7 mouse cellular contexts compared by ENCODE assay signal in the genomic region with DNA sequence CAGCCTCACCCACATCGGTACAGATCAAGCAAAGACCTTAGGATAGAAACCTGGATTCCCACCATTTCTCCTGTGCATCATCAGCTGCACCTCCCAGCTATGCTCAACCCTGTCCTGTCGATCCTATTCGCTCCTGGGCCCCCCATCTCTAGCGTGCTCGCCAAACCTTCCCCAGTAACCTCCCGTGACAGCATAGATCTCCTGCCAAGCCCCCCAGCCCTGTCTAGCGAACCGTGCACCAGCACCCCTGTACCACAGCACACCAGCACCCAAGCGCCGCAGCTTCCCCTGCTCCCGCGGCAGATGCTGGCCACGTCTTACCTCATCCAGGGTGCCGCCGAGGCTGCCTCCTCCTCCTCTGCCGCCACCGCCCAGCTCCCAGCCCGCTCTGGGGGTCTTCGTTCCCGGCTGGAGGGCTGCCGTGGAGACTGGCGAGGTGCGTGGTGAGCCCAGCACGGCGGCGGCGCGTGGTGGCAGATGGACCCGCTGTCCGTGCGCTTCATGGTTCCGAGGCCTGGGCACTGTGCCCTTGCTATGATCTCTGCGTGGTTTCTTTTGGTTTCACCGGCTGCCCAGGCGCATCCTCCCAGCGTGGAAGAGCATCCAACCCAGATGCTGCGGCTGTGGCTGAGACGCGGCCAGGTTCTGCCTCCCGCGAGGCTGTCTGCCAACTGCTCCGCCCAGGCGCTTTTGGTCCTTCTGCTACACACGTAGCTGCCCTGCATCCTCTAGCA. TPM values are rescaled to one million over a fixed set of nuclear protein-coding genes. Genes with fewer than 3 reads are reported as not detected.
DNase-seq lines count a peak whose midpoint lies in the region; ATAC-seq and TF ChIP-seq lines count a peak whose summit lies in the region.

A gene (minus strand): TSS at position 540 of the 734 bp plus-strand sequence.

- ATAC-seq in intestine, embryonic 16.5 days: 0 out of 2 replicates have a peak, but pooled peaks have one; percentile 26
- no peak for ATAC-seq in liver, embryonic 13.5 days (ENCODE audit: low read depth)

- peak; percentile 86 for TF ChIP-seq POLR2A in cortical plate, adult 2 months (IDR thresholded peaks at IDR 0.05; ENCODE audit: extremely low read depth, insufficient read depth, low read length)

- no peaks in the 10 kb centered on the region for H3K79me3 ChIP-seq in C2C12 (ENCODE audit: low read depth)

- DNase-seq in MN1 (ENCODE audit: low spot score): peak; percentile 79
- DNase-seq in gastrocnemius, postnatal 25 days: peak; percentile 21
- DNase-seq in liver, embryonic 13.5 days: no peak
- peak; percentile 83 for DNase-seq in right cerebral cortex, postnatal 25 days

- TF ChIP-seq CTCF in C2C12 (IDR thresholded peaks at IDR 0.05; ENCODE audit: control insufficient read depth, insufficient read depth, insufficient read length): no peak
- TF ChIP-seq CTCF in cortical plate, adult 2 months (IDR thresholded peaks at IDR 0.05; ENCODE audit: extremely low read depth, insufficient read depth, low read length): no peak

- no peaks in the 10 kb centered on the region for H3K9me3 ChIP-seq in intestine, embryonic 16.5 days (ENCODE audit: control insufficient read depth, low read length)
- H3K9me3 ChIP-seq in liver, embryonic 13.5 days (replicated peaks): no peaks in the 10 kb centered on the region

- H3K9ac ChIP-seq in intestine, embryonic 16.5 days (ENCODE audit: low read depth, low read length): peak within 1 kb of the TSS; percentile 55
- H3K9ac ChIP-seq in liver, embryonic 13.5 days: no peak within 1 kb of the TSS

- peaks cover 5% of the 10 kb centered on the region for H3K4me1 ChIP-seq in cortical plate, adult 2 months (ENCODE audit: control insufficient read depth, insufficient read depth, low read length)
- peaks cover 7% of the 10 kb centered on the region for H3K4me1 ChIP-seq in intestine, embryonic 16.5 days (ENCODE audit: control insufficient read depth, insufficient read depth, low read length)
- H3K4me1 ChIP-seq in liver, embryonic 13.5 days (replicated peaks): no peaks in the 10 kb centered on the region; the same call in 1 of the 2 replicates

- peak within 1 kb of the TSS; percentile 95 for H3K27ac ChIP-seq in cortical plate, adult 2 months (ENCODE audit: insufficient read depth, low read length)
- H3K27ac ChIP-seq in intestine, embryonic 16.5 days (ENCODE audit: low read length): no peak within 1 kb of the TSS
- no peak within 1 kb of the TSS for H3K27ac ChIP-seq in liver, embryonic 13.5 days

- no peaks in the 10 kb centered on the region for H3K79me2 ChIP-seq in C2C12 (ENCODE audit: control insufficient read depth, insufficient read depth)

- peak within 1 kb of the TSS; percentile 88 for H3K4me2 ChIP-seq in intestine, embryonic 16.5 days (ENCODE audit: low read depth, low read length)
- H3K4me2 ChIP-seq in liver, embryonic 13.5 days: peak within 1 kb of the TSS; percentile 51

- WGBS in intestine, embryonic 16.5 days: 3% methylated on average over 44 of the region's 44 CpGs
- WGBS in liver, embryonic 13.5 days (ENCODE audit: insufficient replicate concordance): 5% methylated on average over 44 of the region's 44 CpGs

- no peaks in the 10 kb centered on the region for H3K36me3 ChIP-seq in C2C12 (ENCODE audit: control insufficient read depth, insufficient read depth)
- H3K36me3 ChIP-seq in intestine, embryonic 16.5 days (ENCODE audit: control insufficient read depth, insufficient read depth, low read length): no peaks in the 10 kb centered on the region
- H3K36me3 ChIP-seq in liver, embryonic 13.5 days: no peaks in the 10 kb centered on the region

- H3K27me3 ChIP-seq in C2C12 (ENCODE audit: control insufficient read depth, insufficient read depth, insufficient read length): peaks cover 23% of the 10 kb centered on the region
- peaks cover 28% of the 10 kb centered on the region for H3K27me3 ChIP-seq in intestine, embryonic 16.5 days (replicated peaks; ENCODE audit: control insufficient read depth, insufficient read depth, low read length)
- H3K27me3 ChIP-seq in liver, embryonic 13.5 days: peaks cover 49% of the 10 kb centered on the region

- H3ac ChIP-seq in C2C12 (ENCODE audit: control insufficient read depth, insufficient read length, low read depth): peak within 1 kb of the TSS; percentile 55

- H3K4me3 ChIP-seq in C2C12 (ENCODE audit: insufficient read depth, poor library complexity, severe bottlenecking): peak within 1 kb of the TSS; percentile 11
- H3K4me3 ChIP-seq in cortical plate, adult 2 months (ENCODE audit: insufficient read depth, low read length): peak within 1 kb of the TSS; percentile 96
- peak within 1 kb of the TSS; percentile 46 for H3K4me3 ChIP-seq in intestine, embryonic 16.5 days (ENCODE audit: low read length)
- H3K4me3 ChIP-seq in liver, embryonic 13.5 days (replicated peaks): peak within 1 kb of the TSS; percentile 32

TF ChIP-seq in C2C12, 6 proteins besides CTCF, POLR2A, EP300 and RAD21:
- no peak for TF ChIP-seq USF1 (IDR thresholded peaks at IDR 0.05; ENCODE audit: low read depth)
- no peak for TF ChIP-seq MYOG (IDR thresholded peaks at IDR 0.05; ENCODE audit: control insufficient read depth, extremely low read depth, insufficient read length)
- no peak for TF ChIP-seq FOSL1 (IDR thresholded peaks at IDR 0.05; ENCODE audit: insufficient read depth, low read length, poor library complexity, severe bottlenecking)
- no peak for TF ChIP-seq MYOD1 (IDR thresholded peaks at IDR 0.05; ENCODE audit: control insufficient read depth, insufficient read length, low read depth)
- no peak for TF ChIP-seq CEBPB (IDR thresholded peaks at IDR 0.05; ENCODE audit: low read depth)
- no peak for TF ChIP-seq MAX (IDR thresholded peaks at IDR 0.05)

RNA-seq across cellular contexts. Expression of the gene that starts here (rescaled TPM):
- polyA plus RNA-seq in C2C12 (2012; fragmentation: generic; extraction: Trizol): 26.4 TPM
- 99.2 and 103 TPM in 2 replicates for polyA plus RNA-seq in cortical plate, adult 2 months (2012; rRNA removed)
- total RNA-seq in gastrocnemius, postnatal 25 days (2021): 1,000 to 10,000 TPM; 3,024 to 3,244 TPM
- 20.2 and 21.2 TPM in 2 replicates for polyA plus RNA-seq in intestine, embryonic 16.5 days (2015; fragmentation: Nextera tagmentation; extraction: Ambion mirVana)
- polyA plus RNA-seq in liver, embryonic 13.5 days (2015; fragmentation: Nextera tagmentation; extraction: Ambion mirVana): 5.8 and 7.5 TPM in 2 replicates

Comparison
In these comparisons a context has a peak if more than half of its experiments do, and no peak if none do; other contexts are left out.
1. H3K4me3 ChIP-seq: peak in every context shown above with its lines; median percentile 96 in cortical plate, adult 2 months; 46 in intestine, embryonic 16.5 days; 32 in liver, embryonic 13.5 days; 11 in C2C12.